Comparison of ENCODE assay signal across 8 mouse cellular contexts in the genomic region with DNA sequence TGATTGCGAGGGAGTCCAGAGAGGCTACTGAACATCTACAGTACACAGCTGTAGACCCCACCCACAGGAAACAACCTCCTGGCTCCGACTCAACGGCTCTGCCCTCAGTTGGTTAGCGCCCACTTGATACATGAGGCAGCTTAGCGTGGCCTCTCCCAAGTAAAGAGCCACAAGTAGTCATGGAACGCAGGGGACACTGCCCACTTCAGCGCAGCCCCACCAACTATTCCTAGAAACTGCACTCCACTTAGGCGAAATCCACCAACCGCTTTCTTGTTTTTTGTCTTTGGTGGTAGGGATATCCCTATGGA. TPM values are rescaled to one million over a fixed set of nuclear protein-coding genes. Genes with fewer than 3 reads are reported as not detected.
DNase-seq lines count a peak whose midpoint lies in the region; ATAC-seq lines count a peak whose summit lies in the region.

No protein-coding gene starts in this region.

- H3K36me3 ChIP-seq in forebrain, embryonic 15.5 days, result peaks cover 3% of the 10 kb centered on the region; the same call in 1 of the 2 replicates
- peaks cover 15% of the 10 kb centered on the region; the same call in 1 of the 2 replicates for H3K36me3 ChIP-seq in kidney, embryonic 14.5 days (ENCODE audit: control insufficient read depth, insufficient read depth, low read length)
- H3K36me3 ChIP-seq in splenic B cell, adult 2 months (ENCODE audit: control insufficient read depth, insufficient read depth, low read length, poor library complexity, severe bottlenecking), result no peaks in the 10 kb centered on the region; the same call in 1 of the 2 replicates

- peak; percentile 68 to 75 for DNase-seq in heart, adult 18-20 months
- no peak for DNase-seq in heart, adult 9 months (ENCODE audit: low spot score in 2 of 2)
- DNase-seq in lung, postnatal 10 days, result peak; percentile 79
- DNase-seq in splenic B cell, adult 2 months (ENCODE audit: low read depth, low spot score), result peak; percentile 30
- no peak for DNase-seq in layer of hippocampus, adult 9-10 months (ENCODE audit: low spot score)
- no peak for DNase-seq in left cerebral cortex, adult 18-20 months (ENCODE audit: low spot score in 2 of 2)

- H3K27me3 ChIP-seq in forebrain, embryonic 15.5 days, result no peaks in the 10 kb centered on the region
- no peaks in the 10 kb centered on the region for H3K27me3 ChIP-seq in kidney, embryonic 14.5 days (ENCODE audit: control insufficient read depth, insufficient read depth, low read length)
- H3K27me3 ChIP-seq in splenic B cell, adult 2 months (ENCODE audit: control insufficient read depth, insufficient read depth, low read length, poor library complexity, severe bottlenecking), result no peaks in the 10 kb centered on the region

- H3K4me3 ChIP-seq in forebrain, embryonic 15.5 days, result peak overlapping the region; percentile 77
- H3K4me3 ChIP-seq in kidney, embryonic 14.5 days (ENCODE audit: low read length), result peak overlapping the region; percentile 55

- peak overlapping the region; percentile 94 for H3K4me2 ChIP-seq in forebrain, embryonic 15.5 days (replicated peaks)
- H3K4me2 ChIP-seq in kidney, embryonic 14.5 days (replicated peaks; ENCODE audit: low read depth, low read length), result peak overlapping the region; percentile 78

- no peaks in the 10 kb centered on the region for H3K9me3 ChIP-seq in forebrain, embryonic 15.5 days
- H3K9me3 ChIP-seq in kidney, embryonic 14.5 days (ENCODE audit: control insufficient read depth, low read length), result peaks cover 2% of the 10 kb centered on the region; the same call in 1 of the 2 replicates

- H3K4me1 ChIP-seq in forebrain, embryonic 15.5 days, result peaks cover 26% of the 10 kb centered on the region
- H3K4me1 ChIP-seq in kidney, embryonic 14.5 days (ENCODE audit: control insufficient read depth, insufficient read depth, low read length), result peaks cover 24% of the 10 kb centered on the region

- H3K9ac ChIP-seq in forebrain, embryonic 15.5 days (replicated peaks), result peak overlapping the region; percentile 81
- H3K9ac ChIP-seq in kidney, embryonic 14.5 days (ENCODE audit: low read depth, low read length), result peak overlapping the region; percentile 57; the same call in 1 of the 2 replicates

- H3K27ac ChIP-seq in forebrain, embryonic 15.5 days (replicated peaks), result no peak overlapping the region
- H3K27ac ChIP-seq in kidney, embryonic 14.5 days (ENCODE audit: low read depth, low read length), result peak overlapping the region; percentile 56; the same call in 1 of the 2 replicates

- ATAC-seq in forebrain, embryonic 15.5 days (replicated peaks), result no peak
- ATAC-seq in kidney, embryonic 14.5 days (ENCODE audit: low FRiP score, low TSS enrichment), result 0 out of 2 replicates have a peak, but pooled peaks have one; percentile 7

- 28% methylated on average over 9 of the region's 9 CpGs for WGBS in forebrain, embryonic 15.5 days
- WGBS in kidney, embryonic 14.5 days, result 22% methylated on average over 9 of the region's 9 CpGs

RNA-seq across cellular contexts. Expression of gene Tpcn1, which starts 0.9 kb away (rescaled TPM):
- 10 to 100 TPM; 29.7 to 35.5 TPM for total RNA-seq in heart, adult 18-20 months (2021)
- polyA plus RNA-seq in forebrain, embryonic 15.5 days (2015; fragmentation: Nextera tagmentation; extraction: Ambion mirVana), result 17.4 and 19.9 TPM in 2 replicates
- 33.8 and 37.3 TPM in 2 replicates for polyA plus RNA-seq in kidney, embryonic 14.5 days (2014; fragmentation: Nextera tagmentation; extraction: Ambion mirVana)
- total RNA-seq in left cerebral cortex, adult 18-20 months (2021), result 10 to 100 TPM; 34.9 to 35.8 TPM

RNA-seq across cellular contexts. Expression of gene Iqcd, which starts 1.2 kb away (rescaled TPM):
- not detected for total RNA-seq in heart, adult 18-20 months (2021)
- 1.5 and 2.1 TPM in 2 replicates for polyA plus RNA-seq in forebrain, embryonic 15.5 days (2015; fragmentation: Nextera tagmentation; extraction: Ambion mirVana)
- polyA plus RNA-seq in kidney, embryonic 14.5 days (2014; fragmentation: Nextera tagmentation; extraction: Ambion mirVana), result 0.57 and 1.4 TPM in 2 replicates
- total RNA-seq in left cerebral cortex, adult 18-20 months (2021), result 1 to 10 TPM in 1 of 2 experiments, under 1 TPM in 1; 0.70 to 1.3 TPM

RNA-seq across cellular contexts. Expression of gene Rita1, which starts 24.8 kb away (rescaled TPM):
- total RNA-seq in heart, adult 18-20 months (2021), result 10 to 100 TPM; 13.4 to 16.3 TPM
- polyA plus RNA-seq in forebrain, embryonic 15.5 days (2015; fragmentation: Nextera tagmentation; extraction: Ambion mirVana), result 22.4 and 23.0 TPM in 2 replicates
- 10.4 and 11.1 TPM in 2 replicates for polyA plus RNA-seq in kidney, embryonic 14.5 days (2014; fragmentation: Nextera tagmentation; extraction: Ambion mirVana)
- total RNA-seq in left cerebral cortex, adult 18-20 months (2021), result 10 to 100 TPM; 28.7 to 31.0 TPM

RNA-seq across cellular contexts. Expression of gene Ddx54, which starts 25.0 kb away (rescaled TPM):
- total RNA-seq in heart, adult 18-20 months (2021), result 10 to 100 TPM; 19.2 to 23.0 TPM
- 46.9 and 49.0 TPM in 2 replicates for polyA plus RNA-seq in forebrain, embryonic 15.5 days (2015; fragmentation: Nextera tagmentation; extraction: Ambion mirVana)
- 22.3 and 37.7 TPM in 2 replicates for polyA plus RNA-seq in kidney, embryonic 14.5 days (2014; fragmentation: Nextera tagmentation; extraction: Ambion mirVana)
- 10 to 100 TPM; 34.0 to 41.6 TPM for total RNA-seq in left cerebral cortex, adult 18-20 months (2021)

RNA-seq across cellular contexts. Expression of gene Cfap73, which starts 46.5 kb away (rescaled TPM):
- total RNA-seq in heart, adult 18-20 months (2021), result not detected
- 0.47 and 1.2 TPM in 2 replicates for polyA plus RNA-seq in forebrain, embryonic 15.5 days (2015; fragmentation: Nextera tagmentation; extraction: Ambion mirVana)
- not detected in 2 replicates for polyA plus RNA-seq in kidney, embryonic 14.5 days (2014; fragmentation: Nextera tagmentation; extraction: Ambion mirVana)
- not detected for total RNA-seq in left cerebral cortex, adult 18-20 months (2021)

Comparison
In these comparisons a context has a peak if more than half of its experiments do, and no peak if none do; other contexts are left out.
1. DNase-seq: peak in heart, adult 18-20 months (2 of 2), lung, postnatal 10 days (single experiment) and splenic B cell, adult 2 months (single experiment); none in heart, adult 9 months (0 of 2), layer of hippocampus, adult 9-10 months (single experiment) and left cerebral cortex, adult 18-20 months (0 of 2).